Mouse (Mus musculus) ES-E14 (cell line): ENCODE measurements at regions not wholly inside any gene's neighbourhood (a gene's known extent, or its start where the extent isn't known, plus 50 kb on each side); places are given as distances from the start of the nearest gene placed in this dataset.

Source experiments
- CHD2 ChIP-seq: IDR thresholded peaks from 2 replicates; pipeline ENCODE4 v1.6.1; 2014; ENCODE audit warnings: mild to moderate bottlenecking, low read depth, low read length, inconsistent platforms
- ZC3H11A ChIP-seq: IDR thresholded peaks from 2 replicates; pipeline ENCODE4 v1.6.1; 2012; ENCODE audit warnings: low read depth, mild to moderate bottlenecking, inconsistent platforms, low read length, borderline replicate concordance

- TF ChIP-seq CHD2 (no peak), ZC3H11A (no peak)
Measured at GRCm38 (mm10) chr2:179054441-179054840, 387.8 kb upstream of the Cdh4 start.
